Mouse (Mus musculus): ENCODE data around the gene Slc44a2. TPM values are rescaled to one million over a fixed set of nuclear protein-coding genes. Genes with fewer than 3 reads are reported as not detected.
A peak's percentile ranks its signal among the peaks of the same experiment; 100 is the strongest.

Gene Slc44a2
- total and polyA plus RNA-seq, 2 experiments from 2014 or later: 46.5 to 84.8 TPM

- Histone ChIP-seq H3K4me3 (ENCODE audit: low read depth, low read length) (no peak overlapping the region), H3K4me1 (ENCODE audit: control insufficient read depth, insufficient read depth) (no peaks in the 10 kb centered on the region), H3K27me3 (ENCODE audit: control insufficient read depth, insufficient read depth, low read length) (no peaks in the 10 kb centered on the region), H3K36me3 (replicated peaks; ENCODE audit: control insufficient read depth, insufficient read depth, low read length) (peaks cover 96% of the 10 kb centered on the region), H3K27ac (ENCODE audit: low read depth) (no peak overlapping the region), H3K9ac (replicated peaks; ENCODE audit: low read depth, low read length) (no peak overlapping the region), H3K9me3 (replicated peaks; ENCODE audit: control insufficient read depth, low read length) (no peaks in the 10 kb centered on the region), H3K4me2 (ENCODE audit: low read depth, low read length) (no peak overlapping the region)
- WGBS: 68% methylated on average over 10 of the region's 10 CpGs
- DNase-seq (ENCODE audit: low spot score) (no peak), ATAC-seq (ENCODE audit: insufficient read depth, low read depth) (no peak)
- no peak for TF ChIP-seq CTCF (IDR thresholded peaks at IDR 0.05; ENCODE audit: low read depth)
- no peak for TF ChIP-seq EP300 (IDR thresholded peaks at IDR 0.05; ENCODE audit: low read depth)
These were observed 72.2 kb downstream of the Slc44a2 start for GRCm38 (mm10) chr9:21392646-21393175.

DNA sequence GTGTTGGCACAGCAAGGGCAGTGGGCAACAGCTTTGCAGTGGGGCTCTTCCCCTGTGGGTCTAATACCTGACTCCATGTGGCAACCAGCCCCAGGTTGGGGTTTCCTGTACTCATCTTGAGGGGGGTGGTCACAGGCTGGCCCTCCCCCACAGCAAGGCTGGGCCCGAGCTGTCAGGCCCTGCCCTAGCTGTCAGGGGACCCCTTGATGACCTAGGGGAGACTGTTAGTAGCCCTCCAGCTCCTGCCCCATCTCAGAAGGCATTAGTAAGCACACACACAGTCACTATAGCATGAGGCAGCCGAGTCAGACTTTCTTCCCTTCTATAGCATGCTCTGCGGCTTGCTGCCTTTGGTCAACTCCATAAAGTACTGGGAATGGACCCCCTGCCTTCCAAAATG, 75.2 kb downstream of the Slc44a2 start:
- Histone ChIP-seq H3K4me2 (ENCODE audit: low read depth, low read length) (no peak overlapping the region), H3K9me3 (replicated peaks; ENCODE audit: control insufficient read depth, low read length) (no peaks in the 10 kb centered on the region), H3K27ac (ENCODE audit: low read depth) (no peak overlapping the region), H3K27me3 (ENCODE audit: control insufficient read depth, insufficient read depth, low read length) (no peaks in the 10 kb centered on the region), H3K4me3 (ENCODE audit: low read depth, low read length) (no peak overlapping the region), H3K9ac (replicated peaks; ENCODE audit: low read depth, low read length) (no peak overlapping the region), H3K4me1 (ENCODE audit: control insufficient read depth, insufficient read depth) (no peaks in the 10 kb centered on the region), H3K36me3 (replicated peaks; ENCODE audit: control insufficient read depth, insufficient read depth, low read length) (peaks cover 99% of the 10 kb centered on the region)
- no peak for TF ChIP-seq EP300 (IDR thresholded peaks at IDR 0.05; ENCODE audit: low read depth)
- TF ChIP-seq CTCF (IDR thresholded peaks at IDR 0.05; ENCODE audit: low read depth): no peak
- no peak for ATAC-seq (ENCODE audit: insufficient read depth, low read depth)
- DNase-seq (ENCODE audit: low spot score): no peak
- WGBS: 83% methylated on average over 3 of the region's 3 CpGs

- TF ChIP-seq CTCF (IDR thresholded peaks at IDR 0.05; ENCODE audit: low read depth): no peak
- TF ChIP-seq EP300 (IDR thresholded peaks at IDR 0.05; ENCODE audit: low read depth): no peak
- H3K9ac ChIP-seq (replicated peaks; ENCODE audit: low read depth, low read length): no peak overlapping the region
- no peak overlapping the region for H3K4me3 ChIP-seq (ENCODE audit: low read depth, low read length)
- WGBS: 86% methylated on average over 3 of the region's 3 CpGs
- ATAC-seq (ENCODE audit: insufficient read depth, low read depth): no peak
- no peak overlapping the region for H3K4me2 ChIP-seq (ENCODE audit: low read depth, low read length)
- no peak for DNase-seq (ENCODE audit: low spot score)
- H3K36me3 ChIP-seq (replicated peaks; ENCODE audit: control insufficient read depth, insufficient read depth, low read length): peaks cover 98% of the 10 kb centered on the region
- no peak overlapping the region for H3K27ac ChIP-seq (ENCODE audit: low read depth)
- H3K9me3 ChIP-seq (replicated peaks; ENCODE audit: control insufficient read depth, low read length): no peaks in the 10 kb centered on the region
- H3K4me1 ChIP-seq (ENCODE audit: control insufficient read depth, insufficient read depth): peaks cover 1% of the 10 kb centered on the region; the same call in 1 of the 2 replicates
- no peaks in the 10 kb centered on the region for H3K27me3 ChIP-seq (ENCODE audit: control insufficient read depth, insufficient read depth, low read length)
These were observed 76.7 kb downstream of the Slc44a2 start for GRCm38 (mm10) chr9:21397170-21397569.

DNA sequence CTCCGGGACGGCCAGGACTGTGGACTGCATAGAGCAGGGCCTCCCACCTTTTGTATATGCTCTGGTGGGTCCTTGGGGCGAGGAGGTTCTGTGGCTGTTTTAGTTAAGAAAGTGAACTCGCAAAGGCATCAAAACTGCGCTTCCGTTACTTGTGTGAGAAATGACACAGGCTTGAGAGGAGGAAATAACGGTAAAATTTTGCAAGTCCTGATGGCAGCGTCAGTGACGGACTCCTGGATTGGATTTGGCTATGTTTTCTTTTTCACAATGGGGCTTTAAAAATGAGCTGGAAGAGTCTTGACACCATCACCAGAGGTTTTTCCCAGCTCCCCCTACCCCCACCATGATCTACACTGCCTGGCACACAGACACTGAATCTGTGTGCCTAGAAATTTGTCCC, 80.5 kb downstream of the Slc44a2 start:
- Histone ChIP-seq H3K4me3 (ENCODE audit: low read depth, low read length) (no peak overlapping the region), H3K4me1 (ENCODE audit: control insufficient read depth, insufficient read depth) (peaks cover 13% of the 10 kb centered on the region), H3K9ac (replicated peaks; ENCODE audit: low read depth, low read length) (no peak overlapping the region), H3K9me3 (replicated peaks; ENCODE audit: control insufficient read depth, low read length) (no peaks in the 10 kb centered on the region), H3K36me3 (replicated peaks; ENCODE audit: control insufficient read depth, insufficient read depth, low read length) (peaks cover 96% of the 10 kb centered on the region), H3K27me3 (ENCODE audit: control insufficient read depth, insufficient read depth, low read length) (no peaks in the 10 kb centered on the region), H3K27ac (ENCODE audit: low read depth) (no peak overlapping the region), H3K4me2 (ENCODE audit: low read depth, low read length) (no peak overlapping the region)
- WGBS: 94% methylated on average over 9 of the region's 9 CpGs
- no peak for TF ChIP-seq CTCF (IDR thresholded peaks at IDR 0.05; ENCODE audit: low read depth)
- TF ChIP-seq EP300 (IDR thresholded peaks at IDR 0.05; ENCODE audit: low read depth): no peak
- ATAC-seq (ENCODE audit: insufficient read depth, low read depth): no peak
- no peak for DNase-seq (ENCODE audit: low spot score)

DNA sequence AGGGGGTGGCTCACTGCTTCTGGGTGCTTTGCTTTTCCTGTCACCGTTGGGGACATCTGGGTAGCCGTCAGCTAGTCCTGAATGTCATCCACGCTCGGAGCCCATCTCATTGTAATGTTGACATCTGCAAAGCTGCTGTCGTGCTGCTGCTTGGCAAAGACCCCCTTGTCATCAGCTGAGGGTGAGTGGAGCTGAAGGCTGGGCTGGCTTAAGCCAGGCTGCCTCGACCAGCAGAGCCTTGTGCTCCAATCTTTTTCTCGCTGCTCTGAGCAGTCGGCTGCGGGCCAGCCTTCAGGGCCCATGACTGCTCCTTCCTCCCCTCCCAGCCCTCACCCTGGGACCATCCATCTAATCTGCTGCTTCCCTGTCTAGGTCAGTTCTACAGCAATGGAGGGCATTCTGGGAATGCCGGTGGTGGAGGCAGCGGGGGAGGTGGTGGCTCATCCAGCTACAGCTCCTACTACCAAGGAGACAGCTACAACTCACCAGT, 82.3 kb downstream of the Slc44a2 start:
- Histone ChIP-seq H3K4me2 (ENCODE audit: low read depth, low read length) (no peak overlapping the region), H3K9me3 (replicated peaks; ENCODE audit: control insufficient read depth, low read length) (no peaks in the 10 kb centered on the region), H3K36me3 (replicated peaks; ENCODE audit: control insufficient read depth, insufficient read depth, low read length) (peaks cover 86% of the 10 kb centered on the region), H3K4me3 (ENCODE audit: low read depth, low read length) (no peak overlapping the region), H3K4me1 (ENCODE audit: control insufficient read depth, insufficient read depth) (peaks cover 16% of the 10 kb centered on the region), H3K27me3 (ENCODE audit: control insufficient read depth, insufficient read depth, low read length) (no peaks in the 10 kb centered on the region), H3K27ac (ENCODE audit: low read depth) (peak overlapping the region; percentile 31; the same call in 1 of the 2 replicates), H3K9ac (replicated peaks; ENCODE audit: low read depth, low read length) (no peak overlapping the region)
- TF ChIP-seq CTCF (IDR thresholded peaks at IDR 0.05; ENCODE audit: low read depth) (no peak), EP300 (IDR thresholded peaks at IDR 0.05; ENCODE audit: low read depth) (0 out of 2 replicates have a peak, but pooled peaks have one; percentile 21)
- DNase-seq (ENCODE audit: low spot score): peak; percentile 44
- WGBS: 35% methylated on average over 11 of the region's 11 CpGs
- ATAC-seq (ENCODE audit: insufficient read depth, low read depth): peak; percentile 77

- Histone ChIP-seq H3K36me3 (replicated peaks; ENCODE audit: control insufficient read depth, insufficient read depth, low read length) (peaks cover 77% of the 10 kb centered on the region), H3K27me3 (ENCODE audit: control insufficient read depth, insufficient read depth, low read length) (no peaks in the 10 kb centered on the region), H3K4me3 (ENCODE audit: low read depth, low read length) (no peak overlapping the region), H3K9ac (replicated peaks; ENCODE audit: low read depth, low read length) (no peak overlapping the region), H3K27ac (ENCODE audit: low read depth) (no peak overlapping the region), H3K4me1 (ENCODE audit: control insufficient read depth, insufficient read depth) (peaks cover 16% of the 10 kb centered on the region), H3K9me3 (replicated peaks; ENCODE audit: control insufficient read depth, low read length) (no peaks in the 10 kb centered on the region), H3K4me2 (ENCODE audit: low read depth, low read length) (no peak overlapping the region)
- TF ChIP-seq CTCF (IDR thresholded peaks at IDR 0.05; ENCODE audit: low read depth): no peak
- no peak for TF ChIP-seq EP300 (IDR thresholded peaks at IDR 0.05; ENCODE audit: low read depth)
- DNase-seq (ENCODE audit: low spot score) (no peak), ATAC-seq (ENCODE audit: insufficient read depth, low read depth) (no peak)
- WGBS: 94% methylated on average over 5 of the region's 5 CpGs
These were observed 83.2 kb downstream of the Slc44a2 start for GRCm38 (mm10) chr9:21403745-21404144.

Other genes with a start within 250 kb of the Slc44a2 start
- gene Gm49373, start 247.6 kb upstream of the Slc44a2 start, total RNA-seq (2014; rRNA removed; ENCODE audit: low replicate concordance): 0.23 TPM in 1 of 2 replicates, not detected in the other
- 0.12 and 0.18 TPM in 2 replicates for gene Gm49373, start 247.6 kb upstream of the Slc44a2 start, polyA plus RNA-seq (2015; fragmentation: Nextera tagmentation; extraction: Ambion mirVana)
- 63.8 and 79.5 TPM in 2 replicates for gene Fdx1l, start 247.1 kb upstream of the Slc44a2 start, total RNA-seq (2014; rRNA removed; ENCODE audit: low replicate concordance)
- gene Fdx1l, start 247.1 kb upstream of the Slc44a2 start, polyA plus RNA-seq (2015; fragmentation: Nextera tagmentation; extraction: Ambion mirVana): 51.1 and 51.6 TPM in 2 replicates
- 0.66 and 1.6 TPM in 2 replicates for gene Gm38431, start 228.7 kb upstream of the Slc44a2 start, total RNA-seq (2014; rRNA removed; ENCODE audit: low replicate concordance)
- gene Gm38431, start 228.7 kb upstream of the Slc44a2 start, polyA plus RNA-seq (2015; fragmentation: Nextera tagmentation; extraction: Ambion mirVana): 0.34 TPM in 2 replicates
- gene Raver1, start 228.7 kb upstream of the Slc44a2 start, total RNA-seq (2014; rRNA removed; ENCODE audit: low replicate concordance): 40.8 and 48.3 TPM in 2 replicates
- gene Raver1, start 228.7 kb upstream of the Slc44a2 start, polyA plus RNA-seq (2015; fragmentation: Nextera tagmentation; extraction: Ambion mirVana): 15.5 and 15.9 TPM in 2 replicates
- gene Tyk2, start 189.5 kb upstream of the Slc44a2 start, total RNA-seq (2014; rRNA removed; ENCODE audit: low replicate concordance): 16.7 and 17.9 TPM in 2 replicates
- gene Tyk2, start 189.5 kb upstream of the Slc44a2 start, polyA plus RNA-seq (2015; fragmentation: Nextera tagmentation; extraction: Ambion mirVana): 7.7 and 8.3 TPM in 2 replicates
- gene Cdc37, start 170.7 kb upstream of the Slc44a2 start, total RNA-seq (2014; rRNA removed; ENCODE audit: low replicate concordance): 32.9 and 50.1 TPM in 2 replicates
- gene Cdc37, start 170.7 kb upstream of the Slc44a2 start, polyA plus RNA-seq (2015; fragmentation: Nextera tagmentation; extraction: Ambion mirVana): 176 and 183 TPM in 2 replicates
- 10.2 and 14.6 TPM in 2 replicates for gene Pde4a, start 155.0 kb upstream of the Slc44a2 start, total RNA-seq (2014; rRNA removed; ENCODE audit: low replicate concordance)
- gene Pde4a, start 155.0 kb upstream of the Slc44a2 start, polyA plus RNA-seq (2015; fragmentation: Nextera tagmentation; extraction: Ambion mirVana): 16.6 and 17.5 TPM in 2 replicates
- 67.9 and 79.0 TPM in 2 replicates for gene Keap1, start 81.3 kb upstream of the Slc44a2 start, total RNA-seq (2014; rRNA removed; ENCODE audit: low replicate concordance)
- gene Keap1, start 81.3 kb upstream of the Slc44a2 start, polyA plus RNA-seq (2015; fragmentation: Nextera tagmentation; extraction: Ambion mirVana): 42.7 and 45.7 TPM in 2 replicates
- gene S1pr5, start 72.3 kb upstream of the Slc44a2 start, total RNA-seq (2014; rRNA removed; ENCODE audit: low replicate concordance): not detected in 2 replicates
- 0.10 and 0.15 TPM in 2 replicates for gene S1pr5, start 72.3 kb upstream of the Slc44a2 start, polyA plus RNA-seq (2015; fragmentation: Nextera tagmentation; extraction: Ambion mirVana)
- 41.2 and 67.4 TPM in 2 replicates for gene Atg4d, start 55.4 kb upstream of the Slc44a2 start, total RNA-seq (2014; rRNA removed; ENCODE audit: low replicate concordance)
- gene Atg4d, start 55.4 kb upstream of the Slc44a2 start, polyA plus RNA-seq (2015; fragmentation: Nextera tagmentation; extraction: Ambion mirVana): 53.6 and 56.1 TPM in 2 replicates
- gene Kri1, start 32.7 kb upstream of the Slc44a2 start, total RNA-seq (2014; rRNA removed; ENCODE audit: low replicate concordance): 7.0 and 16.3 TPM in 2 replicates
- gene Kri1, start 32.7 kb upstream of the Slc44a2 start, polyA plus RNA-seq (2015; fragmentation: Nextera tagmentation; extraction: Ambion mirVana): 5.9 and 9.1 TPM in 2 replicates
- gene Cdkn2d, start 29.3 kb upstream of the Slc44a2 start, total RNA-seq (2014; rRNA removed; ENCODE audit: low replicate concordance): 67.4 and 103 TPM in 2 replicates
- gene Cdkn2d, start 29.3 kb upstream of the Slc44a2 start, polyA plus RNA-seq (2015; fragmentation: Nextera tagmentation; extraction: Ambion mirVana): 65.8 and 67.5 TPM in 2 replicates
- gene Ap1m2, start 8.4 kb upstream of the Slc44a2 start, total RNA-seq (2014; rRNA removed; ENCODE audit: low replicate concordance): 0.46 and 0.57 TPM in 2 replicates
- gene Ap1m2, start 8.4 kb upstream of the Slc44a2 start, polyA plus RNA-seq (2015; fragmentation: Nextera tagmentation; extraction: Ambion mirVana): 0.15 TPM in 1 of 2 replicates, not detected in the other
- gene Ilf3, start 47.2 kb downstream of the Slc44a2 start, total RNA-seq (2014; rRNA removed; ENCODE audit: low replicate concordance): 34.7 and 37.3 TPM in 2 replicates
- gene Ilf3, start 47.2 kb downstream of the Slc44a2 start, polyA plus RNA-seq (2015; fragmentation: Nextera tagmentation; extraction: Ambion mirVana): 53.6 and 58.4 TPM in 2 replicates
- gene Qtrt1, start 91.1 kb downstream of the Slc44a2 start, total RNA-seq (2014; rRNA removed; ENCODE audit: low replicate concordance): 34.3 and 39.7 TPM in 2 replicates
- 15.5 and 15.6 TPM in 2 replicates for gene Qtrt1, start 91.1 kb downstream of the Slc44a2 start, polyA plus RNA-seq (2015; fragmentation: Nextera tagmentation; extraction: Ambion mirVana)
- 78.3 and 95.8 TPM in 2 replicates for gene Dnm2, start 104.2 kb downstream of the Slc44a2 start, total RNA-seq (2014; rRNA removed; ENCODE audit: low replicate concordance)
- 56.8 and 61.1 TPM in 2 replicates for gene Dnm2, start 104.2 kb downstream of the Slc44a2 start, polyA plus RNA-seq (2015; fragmentation: Nextera tagmentation; extraction: Ambion mirVana)
- gene Tmed1, start 189.6 kb downstream of the Slc44a2 start, total RNA-seq (2014; rRNA removed; ENCODE audit: low replicate concordance): 70.5 and 99.3 TPM in 2 replicates
- gene Tmed1, start 189.6 kb downstream of the Slc44a2 start, polyA plus RNA-seq (2015; fragmentation: Nextera tagmentation; extraction: Ambion mirVana): 83.7 and 89.1 TPM in 2 replicates
- 0.15 and 3.3 TPM in 2 replicates for gene AB124611, start 205.5 kb downstream of the Slc44a2 start, total RNA-seq (2014; rRNA removed; ENCODE audit: low replicate concordance)
- 1.00 and 1.6 TPM in 2 replicates for gene AB124611, start 205.5 kb downstream of the Slc44a2 start, polyA plus RNA-seq (2015; fragmentation: Nextera tagmentation; extraction: Ambion mirVana)
- 49.5 and 78.3 TPM in 2 replicates for gene Carm1, start 226.2 kb downstream of the Slc44a2 start, total RNA-seq (2014; rRNA removed; ENCODE audit: low replicate concordance)
- 11.3 and 12.7 TPM in 2 replicates for gene Carm1, start 226.2 kb downstream of the Slc44a2 start, polyA plus RNA-seq (2015; fragmentation: Nextera tagmentation; extraction: Ambion mirVana)